Mouse (Mus musculus) layer of hippocampus, adult 2 months (tissue): ENCODE measurements around the gene Olfr478. TPM values are rescaled to one million over a fixed set of nuclear protein-coding genes. Genes with fewer than 3 reads are reported as not detected.
"Not testable (repeated sequence)": the region's sequence is repeated elsewhere in the genome, so short reads cannot be mapped to it uniquely, and the experiment has no call there.

Experiments used
- DNase-seq, 2 experiments: peaks; one replicate each; pipeline ENCODE4 v3.0.0; 2022; ENCODE audit warnings: low spot score in 2 of 2
- H3K27ac ChIP-seq: fragments of 200-600 bp; 2 replicates; pipeline ENCODE4 v1.8.1; 2022
- H3K4me3 ChIP-seq: fragments of 200-600 bp; 2 replicates; pipeline ENCODE4 v1.8.1; 2022; ENCODE audit warnings: mild to moderate bottlenecking
- CTCF ChIP-seq: fragments of 200-600 bp; conservative IDR thresholded peaks from 2 replicates; pipeline ENCODE4 v1.8.1; 2022; ENCODE audit warnings: antibody characterized with exemption, mild to moderate bottlenecking, moderate library complexity
- long read RNA-seq, 2 experiments: library from polyadenylated mRNA; stranded (forward); transcript quantifications; one replicate each; pipeline ENCODE4 v2.0.0; 2021; ENCODE audit warnings: borderline mapping rate in 2 of 2
- total RNA-seq, 2 experiments: library from RNA; stranded (reverse); gene quantifications; 2 replicates each; pipeline ENCODE4 v1.2.3; 2021

Olfr478 gene
- not detected for total RNA-seq
- long read RNA-seq, experiment 1, result 0 reads
- long read RNA-seq, experiment 2, result 0 reads

DNA sequence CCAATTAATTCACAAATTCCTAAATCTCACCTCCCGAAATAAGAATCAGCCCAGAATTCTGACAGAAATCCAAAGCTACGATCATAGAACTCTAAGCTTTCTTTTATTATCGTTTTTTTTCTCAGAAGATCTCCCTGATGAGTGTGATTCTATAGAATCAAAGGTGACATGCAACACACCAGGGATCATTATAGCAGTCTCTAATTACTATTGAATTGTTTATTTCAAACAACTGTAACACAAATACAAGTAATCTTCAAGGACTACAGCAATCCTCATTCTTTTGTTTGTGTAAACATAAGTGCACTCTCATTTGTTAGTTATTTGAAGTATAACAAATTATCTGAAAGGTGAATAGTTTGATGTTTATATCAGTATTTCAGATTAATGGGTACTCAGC, at the start of gene Olfr478:
Gene Olfr478, minus strand, starts transcription at position 101 of the 400 bp plus-strand sequence.
- no peak for TF ChIP-seq CTCF
- DNase-seq, result no peak
- Histone ChIP-seq H3K4me3 (no peak within 1 kb of the TSS), H3K27ac (no peak within 1 kb of the TSS)

DNA sequence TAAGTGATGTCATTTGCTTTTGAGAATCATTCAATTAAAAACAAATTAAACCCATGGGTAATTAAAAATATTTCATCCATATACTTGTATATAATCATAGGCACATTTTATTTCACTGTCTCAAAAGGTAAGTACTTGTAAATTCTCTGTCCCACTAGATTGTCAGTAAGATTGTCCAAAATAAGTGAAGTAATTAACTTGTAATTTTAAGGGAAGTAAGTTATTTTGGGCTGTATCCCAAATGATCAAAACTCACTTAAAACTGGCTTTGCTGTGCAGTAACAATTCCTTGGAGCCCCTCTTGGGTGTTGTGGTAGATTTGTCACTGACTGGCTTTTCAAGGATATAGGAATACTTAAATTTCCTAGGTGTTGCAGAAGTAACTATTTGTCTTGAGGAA, 45.8 kb upstream of the Olfr478 start, which contains the start of gene Olfr481:
Gene Olfr481, plus strand, starts transcription at position 301 of the 400 bp plus-strand sequence.
- TF ChIP-seq CTCF, result no peak
- Histone ChIP-seq H3K27ac (no peak within 1 kb of the TSS), H3K4me3 (no peak within 1 kb of the TSS)
- DNase-seq, result no peak

DNA sequence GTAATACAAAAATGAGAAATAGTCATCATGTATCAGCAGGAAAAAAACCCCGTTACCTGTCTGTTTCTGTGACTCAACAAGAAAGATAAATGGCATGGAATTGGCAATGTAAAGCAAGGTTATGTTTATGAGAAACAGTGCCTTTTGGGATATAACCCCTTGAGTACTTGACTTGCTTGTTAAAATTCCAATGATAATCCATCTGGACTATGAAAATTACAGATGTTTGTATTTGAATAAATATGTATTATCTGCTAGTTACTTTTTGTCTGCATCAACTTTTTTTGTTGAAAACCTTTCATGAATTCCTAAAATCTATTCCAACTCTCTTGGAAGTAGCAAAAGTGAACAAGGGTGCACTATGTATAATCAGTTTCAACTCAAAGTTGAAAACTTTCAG, 33.5 kb upstream of the Olfr478 start, which contains the start of gene Olfr480:
Gene Olfr480, minus strand, starts transcription at position 101 of the 400 bp plus-strand sequence.
- Histone ChIP-seq H3K27ac (no peak within 1 kb of the TSS), H3K4me3 (no peak within 1 kb of the TSS)
- TF ChIP-seq CTCF, result no peak
- no peak for DNase-seq

DNA sequence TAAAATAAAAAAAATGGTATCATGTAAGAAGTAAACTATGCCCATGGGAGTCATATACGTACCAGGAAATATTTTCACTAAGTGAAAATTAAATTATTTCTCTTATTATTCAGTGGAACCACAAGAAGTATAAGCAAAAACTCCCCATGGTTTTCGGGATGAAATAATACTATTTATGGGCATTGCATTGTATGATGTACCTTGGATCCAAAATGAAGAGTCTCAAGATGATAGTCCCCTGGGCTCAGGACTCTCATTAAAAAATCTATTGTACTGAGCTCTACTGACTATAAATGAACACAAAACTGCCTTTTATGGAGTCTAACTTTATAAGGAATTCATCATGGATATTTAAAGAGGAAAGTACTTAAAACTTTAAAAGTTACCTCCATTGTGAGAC, 16.6 kb upstream of the Olfr478 start, which contains the start of gene Olfr479:
Gene Olfr479, plus strand, starts transcription at position 301 of the 400 bp plus-strand sequence.
- no peak for DNase-seq
- Histone ChIP-seq H3K4me3 (no peak within 1 kb of the TSS), H3K27ac (no peak within 1 kb of the TSS)
- no peak for TF ChIP-seq CTCF

DNA sequence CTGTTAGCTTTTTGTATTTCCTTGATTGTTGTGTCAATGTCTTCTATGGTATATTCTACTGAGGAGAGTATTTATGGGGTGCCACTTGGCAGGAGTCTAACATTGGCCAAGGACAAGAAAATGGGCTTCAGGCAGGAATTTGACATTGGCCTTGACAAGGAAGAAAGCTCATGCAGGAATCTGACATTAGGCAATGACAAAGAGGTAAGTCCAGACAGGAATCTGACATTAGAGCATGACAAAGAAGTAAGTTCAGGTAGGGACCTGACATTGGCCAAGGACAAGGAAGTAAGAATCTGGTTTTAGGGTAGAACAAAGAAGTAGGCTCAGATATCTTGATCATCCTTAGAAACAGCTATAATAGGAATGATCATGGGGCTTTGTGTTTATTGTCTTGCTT, 19.5 kb downstream of the Olfr478 start:
- DNase-seq, H3K4me3 ChIP-seq, H3K27ac ChIP-seq: not testable (repeated sequence)

DNA sequence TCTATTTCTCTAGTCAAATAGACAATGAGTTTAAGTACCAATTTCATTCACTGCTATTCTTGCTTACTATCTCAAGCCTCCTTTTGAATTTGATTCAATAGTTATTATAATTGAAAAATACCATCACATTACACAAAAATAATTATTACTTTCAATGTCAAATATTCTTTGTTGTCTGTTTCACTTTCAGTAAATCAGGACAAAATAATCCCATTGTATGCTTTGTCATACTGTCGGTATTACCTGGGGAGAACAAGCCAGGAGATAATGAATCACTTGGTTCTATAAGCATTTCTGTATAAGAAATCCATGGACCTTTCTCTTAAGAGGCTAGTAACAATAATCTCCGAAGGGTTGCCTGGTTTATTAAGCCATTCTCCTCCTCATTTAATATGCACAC, 47.4 kb downstream of the Olfr478 start, which contains the start of gene Olfr477:
Gene Olfr477, plus strand, starts transcription at position 301 of the 400 bp plus-strand sequence.
- Histone ChIP-seq H3K4me3 (no peak within 1 kb of the TSS), H3K27ac (no peak within 1 kb of the TSS)
- TF ChIP-seq CTCF, result no peak
- no peak for DNase-seq

Other genes starting within 250 kb of the Olfr478 start
- not detected for gene Ovch2, start 232.8 kb downstream of the Olfr478 start, total RNA-seq
- gene Olfr467, start 221.7 kb downstream of the Olfr478 start, total RNA-seq, result not detected
- gene Olfr469, start 208.4 kb downstream of the Olfr478 start, total RNA-seq, result not detected
- gene Olfr470, start 186.5 kb downstream of the Olfr478 start, total RNA-seq, result not detected
- gene Olfr472, start 136.1 kb downstream of the Olfr478 start, total RNA-seq, result not detected
- not detected for gene Olfr473, start 103.5 kb downstream of the Olfr478 start, total RNA-seq
- gene Olfr474, start 79.3 kb downstream of the Olfr478 start, total RNA-seq, result not detected
- gene Olfr476, start 69.2 kb downstream of the Olfr478 start, total RNA-seq, result not detected
- not detected for gene Olfr477, start 47.3 kb downstream of the Olfr478 start, total RNA-seq
- not detected for gene Olfr479, start 16.7 kb upstream of the Olfr478 start, total RNA-seq
- not detected for gene Olfr480, start 33.4 kb upstream of the Olfr478 start, total RNA-seq
- not detected for gene Olfr481, start 45.9 kb upstream of the Olfr478 start, total RNA-seq
- 1 to 10 TPM; 2.2 TPM for gene Olfr482, start 63.6 kb upstream of the Olfr478 start, total RNA-seq
- gene Olfr483, start 66.9 kb upstream of the Olfr478 start, total RNA-seq, result not detected
- not detected for gene Olfr484, start 93.5 kb upstream of the Olfr478 start, total RNA-seq
- not detected for gene Olfr485, start 125.9 kb upstream of the Olfr478 start, total RNA-seq
- not detected for gene Olfr486, start 138.8 kb upstream of the Olfr478 start, total RNA-seq
- gene Olfr487, start 180.6 kb upstream of the Olfr478 start, total RNA-seq, result not detected
- not detected for gene Olfr488, start 224.4 kb upstream of the Olfr478 start, total RNA-seq